Mouse (Mus musculus) lung, adult 2 months (tissue): ENCODE data around the gene Mthfr. TPM values are rescaled to one million over a fixed set of nuclear protein-coding genes. Genes with fewer than 3 reads are reported as not detected.

Experiments used
- DNase-seq: peaks from one replicate; pipeline ENCODE4 v3.0.0; 2022
- H3K4me1 ChIP-seq: fragments of 200-500 bp; 2 replicates; pipeline ENCODE4 v1.6.1; 2011; ENCODE audit warnings: low read length; ENCODE audit not compliant: control insufficient read depth, insufficient read depth
- H3K4me3 ChIP-seq: fragments of 200-500 bp; replicated peaks from 2 replicates; pipeline ENCODE3; 2011; ENCODE audit warnings: low read depth, mild to moderate bottlenecking, control low read depth, low read length; ENCODE audit errors: extremely low read depth
- CTCF ChIP-seq: fragments of 200-500 bp; IDR thresholded peaks from 2 replicates; pipeline ENCODE4 v1.5.1; 2011; ENCODE audit warnings: mild to moderate bottlenecking, low read length, control low read depth; ENCODE audit not compliant: insufficient read depth
- POLR2A ChIP-seq: fragments of 200-500 bp; IDR thresholded peaks from 2 replicates; pipeline ENCODE4 v1.6.1; 2011; ENCODE audit warnings: low read depth, mild to moderate bottlenecking, control low read depth, low read length, borderline replicate concordance; ENCODE audit errors: extremely low read depth
- WGBS: fragments of 180-500 bp; shearing (Covaris S2); methylation state at CpG from one replicate; pipeline ENCODE4 v1.1.7; 2018; 5-methylcytosine and 5-hydroxymethylcytosine counted together
- polyA plus RNA-seq: library from polyadenylated mRNA; depleted of rRNA; stranded (reverse); fragments of >200 nt; gene quantifications from 2 replicates; pipeline ENCODE4 v1.2.3, GENCODE M21; 2012

Gene Mthfr
- polyA plus RNA-seq, 1 experiment = 38.9 TPM

- no peaks in the 10 kb centered on the region for H3K4me1 ChIP-seq
- H3K4me3 ChIP-seq = no peak overlapping the region
- TF ChIP-seq CTCF = peak; percentile 46; the same call in 1 of the 2 replicates
- no peak for TF ChIP-seq POLR2A
- DNase-seq = no peak
- 87% methylated on average over 10 of the region's 10 CpGs for whole genome bisulfite sequencing
Observed at GRCm38 (mm10) chr4:148015418-148015817, 23.5 kb upstream of the Mthfr start.

GRCm38 (mm10) chr4:148016981-148017380 is 21.9 kb upstream of the Mthfr start:
- no peak overlapping the region for H3K4me3 ChIP-seq
- DNase-seq = no peak
- TF ChIP-seq POLR2A (no peak), CTCF (no peak)
- WGBS = 73% methylated on average over 3 of the region's 3 CpGs
- no peaks in the 10 kb centered on the region for H3K4me1 ChIP-seq

- 70% methylated on average over 2 of the region's 2 CpGs for whole genome bisulfite sequencing
- TF ChIP-seq POLR2A (no peak), CTCF (no peak)
- Histone ChIP-seq H3K4me3 (no peak overlapping the region), H3K4me1 (no peaks in the 10 kb centered on the region)
- DNase-seq = no peak
Observed at GRCm38 (mm10) chr4:148018410-148018809, 20.5 kb upstream of the Mthfr start.

GRCm38 (mm10) chr4:148024003-148024402 is 14.9 kb upstream of the Mthfr start:
- DNase-seq = peak; percentile 21
- no peak overlapping the region for H3K4me3 ChIP-seq
- TF ChIP-seq POLR2A (no peak), CTCF (no peak)
- no peaks in the 10 kb centered on the region for H3K4me1 ChIP-seq
- 73% methylated on average over 3 of the region's 3 CpGs for WGBS

DNA sequence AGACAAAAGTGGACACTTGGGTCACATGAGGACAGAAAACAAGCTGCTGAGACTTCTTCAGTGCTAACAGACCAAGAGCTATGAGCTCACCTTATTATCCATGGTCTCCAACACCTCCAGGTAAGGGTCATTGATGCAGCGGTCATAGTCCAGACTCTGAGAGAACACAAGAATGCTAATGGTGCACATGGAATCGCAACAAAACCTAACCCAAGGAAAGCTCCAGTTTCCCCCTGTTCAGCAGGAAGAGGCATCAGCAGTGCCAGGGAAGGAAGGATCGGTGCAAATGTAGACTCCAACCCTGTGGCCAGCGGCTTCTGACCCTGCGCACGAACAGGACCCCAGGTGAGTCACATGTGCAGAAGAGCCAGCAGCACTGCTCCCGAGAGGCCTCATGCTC is 9.6 kb upstream of the Mthfr start:
- Histone ChIP-seq H3K4me1 (no peaks in the 10 kb centered on the region), H3K4me3 (no peak overlapping the region)
- 94% methylated on average over 7 of the region's 7 CpGs for WGBS
- DNase-seq = no peak
- TF ChIP-seq POLR2A (no peak), CTCF (no peak)

- WGBS = 79% methylated on average over 5 of the region's 5 CpGs
- no peak for TF ChIP-seq POLR2A
- no peak for TF ChIP-seq CTCF
Observed at GRCm38 (mm10) chr4:148030506-148030905, 8.4 kb upstream of the Mthfr start.

DNA sequence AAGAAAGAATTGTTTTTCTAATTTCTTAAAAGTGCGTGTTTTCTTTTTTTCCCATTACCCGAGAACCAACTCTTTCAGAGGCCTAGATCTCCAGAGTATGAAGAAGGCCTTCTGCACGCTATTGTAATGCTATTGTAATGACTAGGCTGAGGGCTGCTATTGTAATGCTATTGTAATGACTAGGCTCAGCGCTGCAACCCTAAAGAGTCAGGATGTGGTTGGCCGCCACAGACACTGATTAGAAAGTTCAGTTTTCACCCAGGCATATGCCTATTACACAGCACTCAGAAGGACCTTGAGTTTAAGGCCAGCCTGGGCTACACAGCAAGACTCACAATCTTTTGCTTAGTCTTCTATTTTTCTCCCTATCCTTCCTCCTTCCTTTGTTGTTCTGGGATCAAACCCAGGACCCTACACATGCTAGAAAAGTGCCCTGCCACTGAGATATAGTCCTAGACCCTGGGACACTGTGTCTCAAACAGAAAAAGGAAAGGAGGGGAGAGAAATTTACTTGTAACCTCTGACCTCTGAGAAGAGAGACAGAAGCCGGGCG is 4.9 kb upstream of the Mthfr start:
- DNase-seq = no peak
- H3K4me3 ChIP-seq = no peak overlapping the region
- WGBS = 87% methylated on average over 7 of the region's 7 CpGs

More at GRCm38 (mm10) chr4:148030506-148030905, 8.4 kb upstream of the Mthfr start:
- Histone ChIP-seq H3K4me3 (no peak overlapping the region), H3K4me1 (no peaks in the 10 kb centered on the region)
- DNase-seq = no peak

GRCm38 (mm10) chr4:148035440-148035839 is 3.4 kb upstream of the Mthfr start:
- TF ChIP-seq CTCF = no peak
- no peak for TF ChIP-seq POLR2A
- no peak for DNase-seq
- peaks cover 8% of the 10 kb centered on the region for H3K4me1 ChIP-seq
- H3K4me3 ChIP-seq = no peak overlapping the region
- WGBS = 92% methylated on average over 3 of the region's 3 CpGs

More for the DNA sequence above, 4.9 kb upstream of the Mthfr start:
- TF ChIP-seq POLR2A = no peak
- no peak for TF ChIP-seq CTCF
- peaks cover 3% of the 10 kb centered on the region for H3K4me1 ChIP-seq

- H3K4me1 ChIP-seq = peaks cover 15% of the 10 kb centered on the region
- no peak for DNase-seq
- WGBS = 7% methylated on average over 26 of the region's 26 CpGs
- TF ChIP-seq POLR2A = no peak
- TF ChIP-seq CTCF = no peak
- H3K4me3 ChIP-seq = peak overlapping the region; percentile 89
Observed at GRCm38 (mm10) chr4:148038079-148038599, 738 bp upstream of the Mthfr start.
